Mouse (Mus musculus) olfactory bulb, adult 2 months (tissue): ENCODE data around the gene Ms4a3. TPM values are rescaled to one million over a fixed set of nuclear protein-coding genes. Genes with fewer than 3 reads are reported as not detected.

Source experiments
- H3K27ac ChIP-seq: fragments of 200-500 bp; 2 replicates; pipeline ENCODE4 v1.5.1; 2012; ENCODE audit warnings: low read depth, low read length; ENCODE audit not compliant: insufficient read depth
- H3K4me1 ChIP-seq: fragments of 200-500 bp; 2 replicates; pipeline ENCODE4 v1.6.1; 2012; ENCODE audit warnings: low read length; ENCODE audit not compliant: control insufficient read depth, insufficient read depth
- H3K4me3 ChIP-seq: fragments of 200-500 bp; 2 replicates; pipeline ENCODE4 v1.5.1; 2012; ENCODE audit warnings: mild to moderate bottlenecking, low read depth, low read length, moderate library complexity; ENCODE audit not compliant: insufficient read depth
- CTCF ChIP-seq: fragments of 200-500 bp; IDR thresholded peaks from 2 replicates; pipeline ENCODE4 v1.5.1; 2012; ENCODE audit warnings: low read depth, mild to moderate bottlenecking, low read length, moderate library complexity; ENCODE audit not compliant: insufficient read depth
- POLR2A ChIP-seq: fragments of 200-500 bp; IDR thresholded peaks from 2 replicates; pipeline ENCODE4 v1.6.1; 2012; ENCODE audit warnings: mild to moderate bottlenecking, low read depth, low read length, moderate library complexity; ENCODE audit not compliant: insufficient read depth
- WGBS: fragments of 180-500 bp; shearing (Covaris S2); methylation state at CpG from one replicate; pipeline ENCODE4 v1.1.7; 2018; 5-methylcytosine and 5-hydroxymethylcytosine counted together
- polyA plus RNA-seq: library from polyadenylated mRNA; stranded (reverse); fragments of >200 nt; gene quantifications from 2 replicates; pipeline ENCODE4 v1.2.4, GENCODE M21; 2012; ENCODE audit warnings: low replicate concordance; ENCODE audit not compliant: missing spikeins, insufficient read depth, insufficient read length

The Ms4a3 gene
- polyA plus RNA-seq, 1 experiment: not detected

- H3K27ac ChIP-seq: no peak within 1 kb of the TSS
- 87% methylated on average over 2 of the region's 2 CpGs for WGBS
- H3K4me3 ChIP-seq: no peak within 1 kb of the TSS
- TF ChIP-seq CTCF (no peak), POLR2A (no peak)
- no peaks in the 10 kb centered on the region for H3K4me1 ChIP-seq
Measured at GRCm38 (mm10) chr19:11604603-11605002, 36.0 kb downstream of the Ms4a3 start, which contains the start of gene Ms4a6d. Ms4a6d (minus strand) TSS chr19:11604849.

- Histone ChIP-seq H3K4me1 (no peaks in the 10 kb centered on the region), H3K4me3 (no peak overlapping the region), H3K27ac (no peak overlapping the region)
- 87% methylated on average over 2 of the region's 2 CpGs for WGBS
- no peak for TF ChIP-seq POLR2A
- TF ChIP-seq CTCF: no peak
Measured at GRCm38 (mm10) chr19:11602026-11602425, 38.6 kb downstream of the Ms4a3 start.

GRCm38 (mm10) chr19:11601349-11601748 lies 39.3 kb downstream of the Ms4a3 start:
- TF ChIP-seq POLR2A (no peak), CTCF (no peak)
- Histone ChIP-seq H3K27ac (no peak overlapping the region), H3K4me3 (no peak overlapping the region), H3K4me1 (no peaks in the 10 kb centered on the region)
- WGBS: 88% methylated on average over 3 of the region's 3 CpGs

- H3K4me3 ChIP-seq: no peak overlapping the region
- TF ChIP-seq POLR2A (no peak), CTCF (no peak)
- no peaks in the 10 kb centered on the region for H3K4me1 ChIP-seq
- 70% methylated on average over 2 of the region's 2 CpGs for WGBS
- H3K27ac ChIP-seq: no peak overlapping the region
Measured at GRCm38 (mm10) chr19:11589891-11590449, 50.7 kb downstream of the Ms4a3 start.

- Histone ChIP-seq H3K27ac (no peak overlapping the region), H3K4me3 (no peak overlapping the region), H3K4me1 (no peaks in the 10 kb centered on the region)
- WGBS: 61% methylated on average over 4 of the region's 4 CpGs
- no peak for TF ChIP-seq POLR2A
- no peak for TF ChIP-seq CTCF
Measured at GRCm38 (mm10) chr19:11589205-11589604, 51.4 kb downstream of the Ms4a3 start.

Other genes starting within 250 kb of the Ms4a3 start
- gene Ms4a4c, start 236.1 kb downstream of the Ms4a3 start, polyA plus RNA-seq: not detected in 2 replicates
- gene Ms4a4b, start 197.3 kb downstream of the Ms4a3 start, polyA plus RNA-seq: not detected in 2 replicates
- gene Ms4a6c, start 171.5 kb downstream of the Ms4a3 start, polyA plus RNA-seq: not detected in 2 replicates
- not detected in 2 replicates for gene Gm8369, start 154.9 kb downstream of the Ms4a3 start, polyA plus RNA-seq
- gene Ms4a6b, start 124.3 kb downstream of the Ms4a3 start, polyA plus RNA-seq: not detected in 2 replicates
- gene Ms4a4d, start 104.0 kb downstream of the Ms4a3 start, polyA plus RNA-seq: not detected in 2 replicates
- not detected in 2 replicates for gene Ms4a6d, start 36.0 kb downstream of the Ms4a3 start, polyA plus RNA-seq
- gene Ms4a2, start 17.1 kb downstream of the Ms4a3 start, polyA plus RNA-seq: not detected in 2 replicates
- not detected in 2 replicates for gene Oosp2, start 19.7 kb upstream of the Ms4a3 start, polyA plus RNA-seq
- gene Oosp1, start 50.3 kb upstream of the Ms4a3 start, polyA plus RNA-seq: not detected in 2 replicates
- gene Oosp3, start 56.2 kb upstream of the Ms4a3 start, polyA plus RNA-seq: not detected in 2 replicates
- gene Gif, start 106.7 kb upstream of the Ms4a3 start, polyA plus RNA-seq: not detected in 2 replicates
- gene Mrpl16, start 129.5 kb upstream of the Ms4a3 start, polyA plus RNA-seq: not detected in 2 replicates
- gene Stx3, start 178.6 kb upstream of the Ms4a3 start, polyA plus RNA-seq: not detected in 2 replicates
- not detected in 2 replicates for gene Olfr1417, start 198.4 kb upstream of the Ms4a3 start, polyA plus RNA-seq
- gene Olfr1418, start 220.2 kb upstream of the Ms4a3 start, polyA plus RNA-seq: not detected in 2 replicates
- gene Olfr1419, start 234.3 kb upstream of the Ms4a3 start, polyA plus RNA-seq: not detected in 2 replicates
- gene Olfr1420, start 245.7 kb upstream of the Ms4a3 start, polyA plus RNA-seq: not detected in 2 replicates